Mouse (Mus musculus) brain, embryonic 14.5 days (tissue): ENCODE measurements at regions not wholly inside any gene's neighbourhood (a gene's known extent, or its start where the extent isn't known, plus 50 kb on each side); places are given as distances from the start of the nearest gene placed in this dataset.

Source experiments
- CTCF ChIP-seq: fragments of 200-500 bp; IDR thresholded peaks from 2 replicates; pipeline ENCODE4 v1.5.1; 2012; ENCODE audit warnings: inconsistent platforms, mild to moderate bottlenecking, moderate library complexity, borderline replicate concordance; ENCODE audit not compliant: insufficient read depth, insufficient read length; ENCODE audit errors: extremely low read depth
- POLR2A ChIP-seq: fragments of 200-500 bp; IDR thresholded peaks from 2 replicates; pipeline ENCODE4 v1.6.1; 2012; ENCODE audit warnings: mild to moderate bottlenecking, inconsistent platforms, borderline replicate concordance; ENCODE audit not compliant: poor library complexity, insufficient read depth, insufficient read length, severe bottlenecking; ENCODE audit errors: extremely low read depth

GRCm38 (mm10) chr14:46316521-46316920 is 62.7 kb upstream of the Gm15217 start:
- TF ChIP-seq POLR2A, result no peak
- no peak for TF ChIP-seq CTCF
